Mouse (Mus musculus): ENCODE data around the gene Gm21698.
"Not testable (repeated sequence)": the region's sequence is repeated elsewhere in the genome, so short reads cannot be mapped to it uniquely, and the experiment has no call there.

Gm21698 gene

DNA sequence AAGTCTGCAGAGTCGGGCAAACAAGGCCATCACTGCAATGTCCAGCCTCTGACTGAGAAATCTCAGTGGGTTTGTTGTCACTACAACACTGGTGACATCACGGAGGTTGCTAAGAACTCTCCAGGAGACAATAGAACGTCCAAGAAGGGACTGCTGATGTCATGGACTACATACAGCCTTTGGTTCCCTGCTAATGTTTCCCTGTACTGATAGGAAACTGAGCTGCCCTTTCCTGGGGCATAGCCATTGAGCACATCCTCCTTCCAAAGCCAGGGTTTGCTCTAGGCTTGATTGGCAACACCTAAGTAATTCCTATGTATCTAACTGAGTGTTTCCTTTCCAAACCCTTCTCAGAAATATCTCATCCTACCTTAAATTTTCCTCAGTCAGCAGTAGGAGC is at the start of gene Gm21698:
Gm21698 (minus strand) TSS at position 101 of the 400 bp plus-strand sequence.
- not testable (repeated sequence) for DNase-seq (ENCODE audit: low spot score)

DNA sequence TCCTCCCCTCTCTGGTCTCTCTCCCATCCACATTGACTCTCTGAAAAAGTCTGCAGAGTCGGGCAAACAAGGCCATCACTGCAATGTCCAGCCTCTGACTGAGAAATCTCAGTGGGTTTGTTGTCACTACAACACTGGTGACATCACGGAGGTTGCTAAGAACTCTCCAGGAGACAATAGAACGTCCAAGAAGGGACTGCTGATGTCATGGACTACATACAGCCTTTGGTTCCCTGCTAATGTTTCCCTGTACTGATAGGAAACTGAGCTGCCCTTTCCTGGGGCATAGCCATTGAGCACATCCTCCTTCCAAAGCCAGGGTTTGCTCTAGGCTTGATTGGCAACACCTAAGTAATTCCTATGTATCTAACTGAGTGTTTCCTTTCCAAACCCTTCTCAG is 34.4 kb upstream of the Gm21698 start, which contains the start of gene Gm5862:
Gm5862 (minus strand) TSS at position 101 of the 400 bp plus-strand sequence.
- DNase-seq (ENCODE audit: low spot score), result not testable (repeated sequence)

- DNase-seq (ENCODE audit: low spot score), result not testable (repeated sequence)
These were observed 19.2 kb upstream of the Gm21698 start for GRCm38 (mm10) chr5:26007697-26008096.

DNA sequence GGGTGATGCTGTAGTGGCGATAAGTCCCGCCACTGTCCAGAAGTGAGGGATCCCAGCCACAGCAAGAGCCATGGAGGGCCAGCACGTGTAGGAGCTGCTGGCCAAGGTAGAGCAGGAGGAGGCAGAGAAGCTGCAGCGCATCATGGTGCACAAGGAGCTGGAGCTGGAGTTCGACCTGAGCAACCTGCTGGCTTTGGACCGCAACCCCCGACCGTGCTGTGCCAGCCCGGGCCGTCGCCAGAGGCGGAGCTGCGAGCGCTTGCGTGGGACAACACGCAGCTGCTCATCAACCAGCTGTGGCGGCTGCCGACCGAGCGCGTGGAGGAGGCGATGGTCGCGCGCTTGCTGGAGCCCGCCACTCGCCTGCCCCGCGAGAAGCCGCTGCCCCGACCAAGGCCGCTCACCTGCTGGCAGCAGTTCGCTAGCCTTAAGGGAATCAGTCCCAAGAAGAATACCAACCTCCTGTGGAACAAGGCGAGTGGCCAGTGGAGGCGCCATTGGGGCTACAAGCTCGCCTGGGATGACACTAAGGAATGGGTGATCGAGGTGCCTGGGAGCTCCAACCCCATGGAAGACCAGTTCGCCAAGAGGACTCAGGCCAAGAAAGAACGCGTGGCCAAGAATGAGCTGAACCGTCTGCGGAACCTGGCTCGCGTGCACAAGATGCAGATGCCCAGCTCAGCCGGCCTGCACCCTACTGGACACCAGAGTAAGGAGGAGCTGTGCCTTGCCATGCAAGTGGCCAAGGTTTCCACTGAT is 18.7 kb upstream of the Gm21698 start:
- DNase-seq (ENCODE audit: low spot score), result peak; percentile 71

GRCm38 (mm10) chr5:26004698-26005097 is 16.2 kb upstream of the Gm21698 start, which contains the start of gene Gm1979:
TSS of gene Gm1979 (minus strand) at chr5:26004798.
- DNase-seq (ENCODE audit: low spot score), result not testable (repeated sequence)

DNA sequence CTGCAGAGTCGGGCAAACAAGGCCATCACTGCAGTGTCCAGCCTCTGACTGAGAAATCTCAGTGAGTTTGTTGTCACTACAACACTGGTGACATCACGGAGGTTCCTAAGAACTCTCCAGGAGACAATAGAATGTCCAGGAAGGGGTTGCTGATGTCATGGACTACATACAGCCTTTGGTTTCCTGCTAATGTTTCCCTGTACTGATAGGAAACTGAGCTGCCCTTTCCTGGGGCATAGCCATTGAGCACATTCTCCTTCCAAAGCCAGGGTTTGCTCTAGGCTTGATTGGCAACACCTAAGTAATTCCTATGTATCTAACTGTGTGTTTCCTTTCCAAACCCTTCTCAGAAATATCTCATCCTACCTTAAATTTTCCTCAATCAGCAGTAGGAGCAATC is 15.9 kb downstream of the Gm21698 start, which contains the start of gene Gm21680:
Gm21680 (minus strand) TSS at position 101 of the 400 bp plus-strand sequence.
- DNase-seq (ENCODE audit: low spot score), result not testable (repeated sequence)

GRCm38 (mm10) chr5:25957050-25957449 is 31.4 kb downstream of the Gm21698 start:
- DNase-seq (ENCODE audit: low spot score), result not testable (repeated sequence)

GRCm38 (mm10) chr5:25956611-25957010 is 31.8 kb downstream of the Gm21698 start:
- DNase-seq (ENCODE audit: low spot score), result peak; percentile 3

DNA sequence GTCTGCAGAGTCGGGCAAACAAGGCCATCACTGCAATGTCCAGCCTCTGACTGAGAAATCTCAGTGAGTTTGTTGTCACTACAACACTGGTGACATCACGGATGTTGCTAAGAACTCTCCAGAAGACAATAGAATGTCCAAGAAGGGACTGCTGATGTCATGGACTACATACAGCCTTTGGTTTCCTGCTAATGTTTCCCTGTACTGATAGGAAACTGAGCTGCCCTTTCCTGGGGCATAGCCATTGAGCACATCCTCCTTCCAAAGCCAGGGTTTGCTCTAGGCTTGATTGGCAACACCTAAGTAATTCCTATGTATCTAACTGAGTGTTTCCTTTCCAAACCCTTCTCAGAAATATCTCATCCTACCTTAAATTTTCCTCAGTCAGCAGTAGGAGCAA is 34.1 kb downstream of the Gm21698 start, which contains the start of gene Gm21671:
Gm21671 (minus strand) TSS at position 101 of the 400 bp plus-strand sequence.
- DNase-seq (ENCODE audit: low spot score), result not testable (repeated sequence)

DNA sequence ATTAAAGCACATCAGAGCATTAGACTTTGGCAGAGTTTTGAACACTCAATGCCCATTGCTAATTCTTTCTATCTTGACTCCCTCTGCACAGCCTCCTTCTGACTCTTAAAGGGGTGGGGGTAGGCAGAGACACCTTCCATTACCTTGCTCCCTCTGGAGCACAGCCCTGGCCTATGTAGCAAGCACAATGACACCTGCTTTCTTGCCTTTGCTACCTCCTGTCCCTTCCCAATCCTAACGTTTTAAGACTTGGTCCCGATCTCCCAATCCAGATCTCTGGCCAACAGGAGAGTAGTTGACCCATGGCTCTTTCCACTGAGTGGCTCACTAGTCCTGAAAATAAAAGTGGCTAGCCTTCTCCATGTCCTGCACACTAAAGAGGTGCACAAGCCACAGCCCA is 43.1 kb downstream of the Gm21698 start:
- DNase-seq (ENCODE audit: low spot score), result not testable (repeated sequence)

DNA sequence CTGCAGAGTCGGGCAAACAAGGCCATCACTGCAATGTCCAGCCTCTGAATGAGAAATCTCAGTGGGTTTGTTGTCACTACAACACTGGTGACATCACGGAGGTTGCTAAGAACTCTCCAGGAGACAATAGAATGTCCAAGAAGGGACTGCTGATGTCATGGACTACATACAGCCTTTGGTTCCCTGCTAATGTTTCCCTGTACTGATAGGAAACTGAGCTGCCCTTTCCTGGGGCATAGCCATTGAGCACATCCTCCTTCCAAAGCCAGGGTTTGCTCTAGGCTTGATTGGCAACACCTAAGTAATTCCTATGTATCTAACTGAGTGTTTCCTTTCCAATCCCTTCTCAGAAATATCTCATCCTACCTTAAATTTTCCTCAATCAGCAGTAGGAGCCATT is 46.2 kb downstream of the Gm21698 start, which contains the start of gene Gm21663:
Gm21663 (minus strand) TSS at position 101 of the 400 bp plus-strand sequence.
- DNase-seq (ENCODE audit: low spot score), result not testable (repeated sequence)

Data from embryo, embryonic 10 days (tissue).